Mouse (Mus musculus) activated CD4-positive, CD25-positive, alpha-beta regulatory T cell, adult 4 months (primary cell): ENCODE results near the gene Mrpl48. TPM values are rescaled to one million over a fixed set of nuclear protein-coding genes. Genes with fewer than 3 reads are reported as not detected.
"Not testable (repeated sequence)": the region's sequence is repeated elsewhere in the genome, so short reads cannot be mapped to it uniquely, and the experiment has no call there.

Source experiments
- ATAC-seq: one replicate; pipeline ENCODE4 v1.8.0; 2017
- polyA plus RNA-seq, 2 experiments: library from polyadenylated mRNA; unstranded; fragments of 100-300 nt; shearing (Covaris generic); gene quantifications; one replicate each; pipeline ENCODE4 v1.2.1; 2017

Mrpl48 gene
- polyA plus RNA-seq, 2 experiments from 2014 or later = 60.1 to 76.0 TPM

DNA sequence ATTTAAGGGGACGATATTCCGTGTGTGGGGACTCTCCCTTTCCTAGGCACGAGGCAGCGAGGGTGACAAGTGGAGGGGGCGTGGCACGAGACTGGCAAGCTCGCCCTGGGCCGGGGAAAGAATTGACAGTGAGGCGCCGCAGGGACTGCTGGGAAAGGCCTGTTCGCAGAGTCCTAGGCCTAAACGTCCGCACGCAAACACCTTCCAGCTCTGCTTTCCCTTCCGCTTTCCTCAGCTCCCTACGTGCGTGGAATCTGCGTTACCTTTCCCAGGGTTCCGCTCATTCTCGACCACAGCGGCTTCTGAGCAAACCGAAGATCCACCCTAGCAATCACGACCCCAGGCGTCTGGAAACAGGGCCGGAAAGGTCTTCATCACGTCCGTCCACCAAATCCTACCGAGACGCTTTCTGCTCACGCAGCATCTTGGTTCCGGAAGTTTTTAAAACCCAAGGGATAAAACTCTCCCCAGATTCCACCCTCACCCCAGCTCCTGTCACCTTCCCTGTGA is 25.3 kb downstream of the Mrpl48 start:
- ATAC-seq = peak; percentile 86

DNA sequence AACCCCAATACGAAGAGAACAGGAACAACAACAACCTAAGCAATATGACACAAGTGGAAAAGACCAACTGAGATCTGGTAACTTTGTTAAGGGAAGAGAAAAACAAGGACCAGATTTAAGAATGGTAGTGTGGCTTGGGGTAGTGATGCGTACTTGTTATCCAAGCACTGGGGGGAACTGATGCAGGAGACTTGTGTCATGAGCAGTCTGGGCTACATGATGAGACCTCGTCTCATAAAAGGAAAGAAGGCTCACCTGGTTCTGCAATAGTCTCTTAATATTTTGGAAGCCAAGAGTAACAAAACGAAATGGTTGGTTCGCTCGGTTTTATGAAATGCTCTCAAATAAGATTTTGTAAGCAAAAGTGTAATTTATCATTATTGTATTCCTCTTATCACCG is 25.9 kb downstream of the Mrpl48 start:
- ATAC-seq = no peak

GRCm38 (mm10) chr7:100578794-100579193 is 29.3 kb downstream of the Mrpl48 start:
- ATAC-seq = no peak

- no peak for ATAC-seq
Observed at GRCm38 (mm10) chr7:100572704-100573103, 35.4 kb downstream of the Mrpl48 start.

GRCm38 (mm10) chr7:100572061-100572460 is 36.0 kb downstream of the Mrpl48 start:
- no peak for ATAC-seq

DNA sequence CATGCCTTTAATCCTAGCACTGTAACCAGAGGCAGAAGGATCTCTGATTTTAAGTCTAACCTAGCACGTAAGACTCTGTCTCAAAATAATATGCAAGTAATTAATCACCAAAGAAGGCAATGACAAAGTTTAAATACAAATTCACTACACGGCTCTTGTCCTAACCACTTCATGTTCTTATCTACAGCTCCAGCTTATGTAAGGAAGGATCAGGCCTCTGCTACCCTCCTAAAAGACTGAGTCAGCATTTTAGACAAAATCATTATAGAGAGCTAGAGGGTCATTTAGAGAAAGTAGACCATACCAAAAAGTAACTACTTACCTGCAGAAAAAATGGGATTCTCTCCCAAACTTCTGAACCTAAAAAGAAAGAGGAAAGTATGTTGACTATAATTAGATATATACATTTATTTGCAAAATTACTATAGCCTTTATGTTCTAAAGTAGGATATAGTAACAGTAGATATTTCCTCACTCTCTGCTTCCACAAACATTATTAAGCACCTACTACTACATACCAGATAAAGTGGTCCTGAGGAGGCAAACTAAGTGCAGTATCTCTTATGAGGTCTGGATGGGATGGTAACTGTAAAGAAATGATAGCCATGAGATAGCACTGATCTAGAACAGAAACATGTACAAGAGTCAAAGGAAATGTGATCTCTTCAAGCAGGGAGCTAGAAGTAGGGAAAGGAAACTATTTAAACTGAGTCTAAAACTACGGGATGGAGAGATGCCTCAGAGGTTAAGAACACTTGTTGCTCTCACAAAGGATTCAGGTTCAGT is 37.0 kb downstream of the Mrpl48 start:
- no peak for ATAC-seq

GRCm38 (mm10) chr7:100569907-100570306 is 38.2 kb downstream of the Mrpl48 start:
- ATAC-seq = no peak

DNA sequence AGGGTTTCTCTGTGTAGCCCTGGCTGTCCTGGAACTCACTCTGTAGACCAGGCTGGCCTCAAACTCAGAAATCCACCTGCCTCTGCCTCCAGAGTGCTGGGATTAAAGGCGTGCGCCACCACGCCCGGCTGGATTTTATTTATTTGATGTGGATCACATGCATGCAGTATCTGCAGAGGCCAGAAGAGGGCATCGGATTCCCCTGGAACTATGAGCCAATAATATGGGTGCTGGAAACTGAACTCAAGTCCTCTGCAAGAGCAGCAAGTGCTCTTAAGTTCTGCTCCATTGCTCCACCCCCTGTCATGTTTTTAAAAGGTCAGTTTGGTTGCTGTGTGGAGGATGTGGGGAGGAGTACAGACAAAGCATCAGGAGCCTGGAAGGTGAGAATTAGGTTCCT is 40.9 kb downstream of the Mrpl48 start:
- ATAC-seq = not testable (repeated sequence)

- ATAC-seq = no peak
Observed at GRCm38 (mm10) chr7:100561861-100562587, 46.1 kb downstream of the Mrpl48 start.

- ATAC-seq = no peak
Observed at GRCm38 (mm10) chr7:100559331-100559730, 48.8 kb downstream of the Mrpl48 start.

DNA sequence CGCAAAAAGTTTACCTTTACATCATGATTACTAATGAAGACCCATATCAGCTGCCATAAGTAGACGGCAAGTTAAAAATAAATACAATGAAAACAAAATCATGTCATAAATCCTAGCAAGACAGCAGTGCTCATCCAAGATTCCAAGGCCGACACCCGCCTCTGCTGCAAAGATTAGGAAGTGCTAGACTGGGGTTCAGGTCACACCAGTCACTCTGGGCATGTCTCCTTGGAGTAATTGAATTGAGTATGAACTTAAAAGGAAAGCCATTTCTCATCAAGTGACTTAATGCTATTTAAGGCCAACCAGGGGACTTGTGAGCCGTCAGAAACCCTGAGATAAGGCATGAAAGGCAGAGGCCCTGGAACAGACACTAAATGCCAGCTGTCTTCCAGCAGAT is 50.9 kb downstream of the Mrpl48 start:
- ATAC-seq = no peak

- ATAC-seq = no peak
Observed at GRCm38 (mm10) chr7:100555431-100555951, 52.6 kb downstream of the Mrpl48 start.

GRCm38 (mm10) chr7:100554939-100555338 is 53.2 kb downstream of the Mrpl48 start:
- ATAC-seq = no peak

DNA sequence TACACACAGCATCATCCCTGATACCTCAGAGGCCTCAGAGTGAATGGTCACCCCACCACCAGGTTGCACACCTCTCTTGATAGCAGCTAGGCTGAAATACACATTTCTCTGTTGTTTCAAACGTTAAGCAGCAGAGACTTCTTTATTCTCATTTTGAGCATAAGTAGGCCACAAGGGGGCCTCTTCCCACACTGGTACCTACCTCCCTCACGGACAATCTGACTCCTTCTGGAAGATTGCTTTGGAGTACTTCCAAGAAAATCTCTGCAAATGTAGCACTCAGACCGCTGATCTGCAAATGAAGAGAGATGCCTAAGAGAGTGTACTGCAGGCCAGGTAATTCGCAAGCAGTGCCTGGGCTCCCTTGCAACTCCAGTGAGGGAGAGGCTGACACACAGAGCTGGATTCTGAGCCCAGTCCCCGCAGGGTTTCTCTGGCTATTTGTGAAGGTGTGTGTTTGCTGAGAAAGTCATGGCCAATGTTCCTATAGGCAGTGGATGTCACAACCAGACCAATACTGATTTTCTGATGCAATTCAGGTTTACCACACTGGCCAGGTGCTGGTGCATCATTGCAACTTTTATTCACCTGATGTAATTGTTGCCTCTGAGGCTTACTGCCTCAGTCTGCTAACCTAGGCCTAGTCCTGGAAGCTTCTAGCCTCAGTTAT is 57.6 kb downstream of the Mrpl48 start:
- no peak for ATAC-seq

GRCm38 (mm10) chr7:100549796-100550195 is 58.3 kb downstream of the Mrpl48 start:
- no peak for ATAC-seq

DNA sequence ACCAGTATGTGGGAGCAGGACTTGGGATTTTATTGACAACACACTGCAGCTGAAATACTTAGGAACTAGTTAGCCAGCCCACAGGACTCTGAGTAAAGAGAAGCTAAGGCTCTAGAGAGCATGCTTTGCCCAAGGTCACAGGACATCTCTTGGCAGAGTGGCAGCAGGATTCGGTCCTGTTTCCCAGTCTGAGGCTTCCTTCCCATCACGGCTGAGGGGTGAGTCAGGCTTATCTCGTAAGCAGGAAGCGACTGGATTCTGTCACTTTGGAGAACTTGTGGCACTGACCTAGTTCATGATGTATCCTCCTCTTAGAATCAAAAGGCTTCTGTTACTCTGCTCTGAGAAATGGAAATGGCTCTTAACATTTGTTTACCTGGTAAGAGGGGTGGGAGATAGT is 60.5 kb downstream of the Mrpl48 start:
- no peak for ATAC-seq

DNA sequence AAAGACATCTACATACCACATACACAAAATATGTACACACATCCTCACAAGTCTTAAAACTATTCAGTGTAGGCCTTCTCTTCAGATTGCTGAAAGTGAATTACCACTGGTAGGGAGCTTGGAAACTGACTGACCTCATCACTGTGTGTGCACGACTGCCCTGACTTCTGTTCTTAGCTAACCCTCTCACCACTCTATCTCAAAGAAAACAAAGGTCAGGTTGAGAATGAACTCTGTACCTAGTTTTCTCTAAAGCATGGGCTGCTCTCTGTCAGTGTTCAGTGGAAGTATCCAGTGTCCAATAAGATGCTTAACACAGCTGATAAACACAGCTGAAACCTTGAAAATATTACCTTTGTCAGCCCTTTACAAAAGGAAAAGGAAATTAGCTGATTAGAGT is 63.7 kb downstream of the Mrpl48 start:
- no peak for ATAC-seq

GRCm38 (mm10) chr7:100539516-100539915 is 68.6 kb downstream of the Mrpl48 start:
- ATAC-seq = no peak

DNA sequence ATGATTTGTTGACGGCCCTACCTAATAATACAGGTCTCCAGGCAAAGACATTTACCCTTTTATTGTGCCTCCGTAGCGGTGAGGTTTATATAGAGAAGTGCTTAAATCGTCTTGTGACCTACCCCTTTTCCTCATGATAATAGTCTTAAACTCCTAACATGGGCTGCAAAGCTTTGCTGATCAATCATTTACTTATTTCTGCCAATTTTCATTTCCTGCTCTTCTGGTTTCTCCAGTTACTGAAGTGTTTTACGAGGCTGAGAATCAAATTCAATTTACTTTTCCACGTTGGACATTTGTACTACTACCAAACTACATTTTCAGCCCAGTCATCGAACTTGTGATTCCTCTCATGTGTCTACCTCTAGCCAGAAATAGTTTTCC is 70.6 kb downstream of the Mrpl48 start:
- ATAC-seq = no peak

DNA sequence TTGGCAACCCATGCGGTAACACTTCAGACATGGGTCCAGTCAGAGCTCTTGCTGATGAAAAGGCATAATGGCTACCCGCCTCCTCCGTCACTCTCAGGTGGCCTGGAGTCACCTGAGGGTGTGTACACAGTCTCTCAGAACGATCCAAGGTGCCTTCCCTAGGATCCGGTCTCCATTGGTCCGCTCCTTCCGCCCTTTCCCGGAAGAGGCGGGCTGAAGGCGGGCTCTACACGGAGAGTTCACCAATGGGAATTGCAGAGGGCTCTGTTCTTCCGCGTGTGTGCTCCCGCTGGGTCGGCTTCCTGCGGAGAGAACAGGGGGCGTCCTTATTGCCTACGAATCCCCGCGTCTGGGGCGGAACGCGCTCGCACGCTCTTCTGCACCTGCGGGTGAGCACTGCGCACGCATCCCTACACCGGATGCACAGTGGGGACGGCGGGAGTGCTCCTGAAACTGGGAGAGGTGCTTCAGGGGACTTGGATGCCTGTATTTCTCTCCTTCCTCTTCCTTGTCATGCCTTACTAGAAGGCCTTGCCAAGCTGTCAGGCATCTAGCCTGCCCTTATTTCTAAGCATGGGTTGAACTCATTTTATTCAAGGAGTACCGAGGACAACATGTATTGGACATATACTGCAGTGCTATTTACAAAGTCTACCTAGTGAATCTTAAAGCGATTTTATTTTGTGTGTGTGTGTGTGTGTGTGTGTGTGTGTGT is 71.1 kb downstream of the Mrpl48 start, which contains the start of gene Coa4:
Gene Coa4, plus strand, starts transcription at position 268 of the 715 bp plus-strand sequence.
- ATAC-seq = peak; percentile 99

DNA sequence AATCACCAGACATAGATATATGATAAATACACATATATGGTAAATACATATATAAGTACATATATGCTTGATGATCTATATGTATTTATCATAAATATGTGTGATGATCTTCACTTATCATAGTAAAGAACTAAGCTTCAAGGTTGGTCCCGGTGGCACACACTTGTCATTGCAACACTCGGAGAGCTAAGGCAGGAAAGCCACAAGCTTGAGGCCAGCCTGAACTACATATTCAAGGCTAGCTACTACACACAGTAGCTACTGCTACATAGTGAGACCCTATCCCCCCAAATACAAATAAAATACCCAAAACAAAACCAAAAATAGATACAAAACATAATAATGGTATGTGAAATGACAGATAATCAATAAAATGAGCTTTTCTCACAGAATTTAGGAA is 72.3 kb downstream of the Mrpl48 start:
- ATAC-seq = no peak

GRCm38 (mm10) chr7:100534216-100534615 is 73.9 kb downstream of the Mrpl48 start:
- no peak for ATAC-seq
